26 mouse cellular contexts compared by ENCODE assay signal in genomic region chr13:97673107-97673506, GRCm38 (mm10).
"Had no signal": no experiment of that assay in that cellular context is flagged by ENCODE, and none has a peak within 500 bp of the region (broad histone marks: within the 10 kb centered on the region; RNA-seq: fewer than 3 reads in every experiment).

No protein-coding gene starts in this region.

- H3K4me3 ChIP-seq: heart, embryonic 10.5 days; heart, embryonic 13.5 days; heart, embryonic 15.5 days; hindbrain, embryonic 13.5 days; hindbrain, embryonic 15.5 days; kidney, embryonic 15.5 days; limb, embryonic 12.5 days; liver, embryonic 13.5 days had no signal

- H3K4me1 ChIP-seq: liver, embryonic 13.5 days had no signal

- ATAC-seq: hindbrain, postnatal 0 days; intestine, embryonic 16.5 days had no signal

- H3K9me3 ChIP-seq: heart, embryonic 10.5 days; heart, embryonic 13.5 days; heart, embryonic 15.5 days; hindbrain, embryonic 13.5 days; hindbrain, embryonic 15.5 days; kidney, embryonic 15.5 days; limb, embryonic 12.5 days; liver, embryonic 13.5 days had no signal

- H3K36me3 ChIP-seq: heart, embryonic 10.5 days; heart, embryonic 13.5 days; heart, embryonic 15.5 days; hindbrain, embryonic 13.5 days; hindbrain, embryonic 15.5 days; kidney, embryonic 15.5 days; limb, embryonic 12.5 days; liver, embryonic 13.5 days had no signal

- DNase-seq: gastrocnemius, postnatal 14 days; gastrocnemius, postnatal 36 days; heart, adult 18-20 months; heart, postnatal 14 days; heart, postnatal 36 days; kidney, adult 11 months; kidney, adult 2 months; kidney, adult 9 months; kidney, postnatal 14 days; kidney, postnatal 36 days; layer of hippocampus, adult 9-11 months; layer of hippocampus, postnatal 36 days; left cerebral cortex, postnatal 4 days; liver; liver, embryonic 13.5 days had no signal

- H3K27me3 ChIP-seq: hindbrain, embryonic 15.5 days had no signal

- H3K4me2 ChIP-seq: heart, embryonic 13.5 days; heart, embryonic 15.5 days; hindbrain, embryonic 13.5 days; hindbrain, embryonic 15.5 days; kidney, embryonic 15.5 days; limb, embryonic 12.5 days; liver, embryonic 11.5 days; liver, embryonic 13.5 days had no signal

- H3K27ac ChIP-seq: heart, embryonic 10.5 days; heart, embryonic 13.5 days; heart, embryonic 15.5 days; hindbrain, embryonic 13.5 days; hindbrain, embryonic 15.5 days; hindbrain, postnatal 0 days; kidney, embryonic 15.5 days; kidney, postnatal 0 days; limb, embryonic 12.5 days; liver, embryonic 13.5 days had no signal

- H3K9ac ChIP-seq: heart, embryonic 13.5 days; heart, embryonic 15.5 days; hindbrain, embryonic 13.5 days; hindbrain, embryonic 15.5 days; kidney, embryonic 15.5 days; limb, embryonic 12.5 days; liver, embryonic 13.5 days had no signal
